Mouse (Mus musculus) liver, embryonic 16.5 days (tissue): Measurements from ENCODE around the gene Pramef6. TPM values are rescaled to one million over a fixed set of nuclear protein-coding genes. Genes with fewer than 3 reads are reported as not detected.
"Not testable (repeated sequence)": the region's sequence is repeated elsewhere in the genome, so short reads cannot be mapped to it uniquely, and the experiment has no call there.

Experiments used
- ATAC-seq: fragments of 200-750 bp; cut with Nextera tagmentation; 2 replicates; pipeline ENCODE4 v1.8.0; 2017; ENCODE audit warnings: low read depth, mild to moderate bottlenecking, moderate number of reproducible peaks, moderate library complexity
- H3K27ac ChIP-seq: fragments of 300-500 bp; sonication (generic); 2 replicates; pipeline ENCODE4 v1.5.1; 2014; ENCODE audit warnings: mild to moderate bottlenecking, low read length
- H3K27me3 ChIP-seq: fragments of 300-500 bp; sonication (generic); 2 replicates; pipeline ENCODE4 v1.6.1; 2014; ENCODE audit warnings: low read depth, low read length, mixed read lengths; ENCODE audit not compliant: control insufficient read depth, insufficient read depth
- H3K36me3 ChIP-seq: fragments of 300-500 bp; sonication (generic); 2 replicates; pipeline ENCODE4 v1.6.1; 2014; ENCODE audit warnings: mild to moderate bottlenecking; ENCODE audit not compliant: control insufficient read depth, insufficient read depth
- H3K4me1 ChIP-seq: fragments of 300-500 bp; sonication (generic); 2 replicates; pipeline ENCODE4 v1.6.1; 2014; ENCODE audit warnings: low read depth, low read length, mixed read lengths; ENCODE audit not compliant: control insufficient read depth
- H3K4me2 ChIP-seq: fragments of 300-500 bp; sonication (generic); 2 replicates; pipeline ENCODE4 v1.6.1; 2014; ENCODE audit warnings: low read depth, low read length, mixed read lengths
- H3K4me3 ChIP-seq: fragments of 300-500 bp; sonication (generic); 2 replicates; pipeline ENCODE4 v1.5.1; 2014; ENCODE audit warnings: low read depth, mild to moderate bottlenecking, low read length
- H3K9ac ChIP-seq: fragments of 300-500 bp; sonication (generic); 2 replicates; pipeline ENCODE4 v1.6.1; 2014; ENCODE audit warnings: low read depth, low read length
- H3K9me3 ChIP-seq: fragments of 300-500 bp; sonication (generic); replicated peaks from 2 replicates; pipeline ENCODE4 v1.6.1; 2016; ENCODE audit warnings: low read length; ENCODE audit not compliant: control insufficient read depth
- WGBS: fragments of 180-500 bp; shearing (Covaris S2); extraction: QIAGEN DNeasy Blood & Tissue Kit; methylation state at CpG from one replicate; pipeline ENCODE4 v1.1.7; 2014; ENCODE audit not compliant: insufficient replicate concordance; 5-methylcytosine and 5-hydroxymethylcytosine counted together
- polyA plus RNA-seq: library from polyadenylated mRNA; unstranded; fragments of >200 nt; fragmentation: Nextera tagmentation; extraction: Ambion mirVana; gene quantifications from 2 replicates; pipeline ENCODE4 v1.2.1, GENCODE M21; 2015

The Pramef6 gene
- polyA plus RNA-seq: not detected in 2 replicates

DNA sequence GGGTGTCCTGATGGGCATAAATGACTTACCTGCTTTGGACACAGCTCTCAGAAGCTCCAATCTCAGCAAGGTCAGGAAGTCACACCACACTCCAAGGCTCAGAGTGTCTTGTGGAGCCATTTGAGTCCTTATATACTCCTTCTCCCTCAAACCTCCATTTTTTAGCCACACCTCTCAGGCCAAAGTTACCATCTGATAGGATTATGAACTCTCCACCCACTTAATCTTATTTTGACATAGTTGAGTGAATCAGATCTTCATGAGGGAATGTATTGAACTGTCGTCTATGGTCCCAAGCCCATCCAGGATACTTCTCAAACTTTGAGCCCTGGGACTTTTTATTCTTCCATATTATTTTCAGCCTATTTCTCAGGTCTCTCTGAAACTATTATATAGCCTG is at the start of gene Pramef6:
Gene Pramef6, minus strand, starts transcription at position 101 of the 400 bp plus-strand sequence.
- H3K27ac ChIP-seq: not testable (repeated sequence)

DNA sequence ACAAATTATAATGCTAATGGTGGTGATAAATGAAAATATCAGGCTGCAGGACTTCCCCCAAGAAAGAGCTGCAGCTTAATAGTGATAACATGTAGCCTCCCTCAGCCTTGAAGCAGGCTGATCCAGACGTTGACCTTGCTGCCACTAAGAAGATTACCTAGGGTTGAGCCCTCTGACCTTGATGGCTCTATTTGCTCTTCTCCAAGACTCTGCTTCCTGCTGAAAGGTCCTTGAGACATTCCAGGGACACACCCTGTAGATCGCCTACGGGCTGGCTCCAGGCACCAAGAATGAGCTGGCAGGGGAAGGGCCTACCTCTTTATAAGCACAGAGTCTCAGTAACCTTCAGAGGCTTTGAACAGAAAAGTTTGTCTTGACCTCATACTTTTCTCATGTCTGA is 5.8 kb downstream of the Pramef6 start:
- 72% methylated on average over 3 of the region's 3 CpGs for WGBS
- not testable (repeated sequence) for H3K4me2 ChIP-seq, H3K4me1 ChIP-seq, H3K9me3 ChIP-seq, H3K36me3 ChIP-seq, H3K4me3 ChIP-seq, H3K27ac ChIP-seq, H3K27me3 ChIP-seq, ATAC-seq, H3K9ac ChIP-seq

More for the DNA sequence above, at the start of gene Pramef6:
- not testable (repeated sequence) for H3K27me3 ChIP-seq, ATAC-seq, H3K4me1 ChIP-seq, H3K36me3 ChIP-seq, H3K9ac ChIP-seq, H3K4me2 ChIP-seq, H3K9me3 ChIP-seq, H3K4me3 ChIP-seq
- WGBS: 56% methylated on average over 1 of the region's 1 CpGs

GRCm38 (mm10) chr4:143882371-143882770 is 17.8 kb downstream of the Pramef6 start:
- H3K9me3 ChIP-seq, H3K4me1 ChIP-seq, H3K4me3 ChIP-seq, H3K4me2 ChIP-seq, H3K9ac ChIP-seq, H3K27ac ChIP-seq, H3K36me3 ChIP-seq, H3K27me3 ChIP-seq, ATAC-seq: not testable (repeated sequence)
- WGBS: 53% methylated on average over 1 of the region's 1 CpGs

DNA sequence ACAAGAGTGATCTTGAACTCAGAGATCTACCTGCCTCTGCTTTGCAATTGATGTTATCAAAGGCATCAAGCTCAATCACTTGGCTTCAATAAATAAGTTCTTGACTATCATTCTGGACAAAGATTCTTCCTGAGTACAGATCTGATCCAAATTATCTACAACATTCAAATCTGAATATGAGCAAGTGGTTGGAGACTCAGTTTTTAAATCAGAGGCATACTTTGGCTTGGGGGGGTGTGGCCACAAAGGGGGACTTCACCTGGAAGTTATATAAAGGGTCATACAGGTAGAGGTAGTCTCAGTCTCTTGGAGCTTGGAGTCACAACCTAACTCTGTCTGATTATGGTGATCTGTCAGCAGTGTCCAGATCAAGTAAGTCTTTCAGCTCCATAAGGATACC is 54.0 kb downstream of the Pramef6 start, which contains the start of gene Gm13103:
Gene Gm13103, plus strand, starts transcription at position 301 of the 400 bp plus-strand sequence.
- H3K4me2 ChIP-seq, H3K36me3 ChIP-seq, H3K27me3 ChIP-seq, ATAC-seq, H3K4me1 ChIP-seq, H3K9me3 ChIP-seq, H3K27ac ChIP-seq, H3K4me3 ChIP-seq, H3K9ac ChIP-seq: not testable (repeated sequence)

Other genes with a start within 250 kb of the Pramef6 start
- gene Gm13088, start 243.1 kb downstream of the Pramef6 start, polyA plus RNA-seq: not detected in 2 replicates
- gene Gm13089, start 197.7 kb downstream of the Pramef6 start, polyA plus RNA-seq: not detected in 2 replicates
- gene Gm13078, start 180.9 kb downstream of the Pramef6 start, polyA plus RNA-seq: not detected in 2 replicates
- not detected in 2 replicates for gene Gm13023, start 111.0 kb downstream of the Pramef6 start, polyA plus RNA-seq
- gene Gm13084, start 84.3 kb downstream of the Pramef6 start, polyA plus RNA-seq: not detected in 2 replicates
- gene Gm13103, start 53.9 kb downstream of the Pramef6 start, polyA plus RNA-seq: not detected in 2 replicates
- not detected in 2 replicates for gene Pramef25, start 50.6 kb upstream of the Pramef6 start, polyA plus RNA-seq
- gene Gm13101, start 66.6 kb upstream of the Pramef6 start, polyA plus RNA-seq: not detected in 2 replicates
- gene Pramef17, start 94.0 kb upstream of the Pramef6 start, polyA plus RNA-seq: not detected in 2 replicates
- not detected in 2 replicates for gene Pramel4, start 158.7 kb upstream of the Pramef6 start, polyA plus RNA-seq
- not detected in 2 replicates for gene Gm13102, start 206.1 kb upstream of the Pramef6 start, polyA plus RNA-seq